Mouse (Mus musculus): Measurements from ENCODE around the gene Trpm8. TPM values are rescaled to one million over a fixed set of nuclear protein-coding genes. Genes with fewer than 3 reads are reported as not detected.
A peak's percentile ranks its signal among the peaks of the same experiment; 100 is the strongest.

Gene Trpm8
- polyA plus RNA-seq, 1 experiment from 2014 or later = not detected

DNA sequence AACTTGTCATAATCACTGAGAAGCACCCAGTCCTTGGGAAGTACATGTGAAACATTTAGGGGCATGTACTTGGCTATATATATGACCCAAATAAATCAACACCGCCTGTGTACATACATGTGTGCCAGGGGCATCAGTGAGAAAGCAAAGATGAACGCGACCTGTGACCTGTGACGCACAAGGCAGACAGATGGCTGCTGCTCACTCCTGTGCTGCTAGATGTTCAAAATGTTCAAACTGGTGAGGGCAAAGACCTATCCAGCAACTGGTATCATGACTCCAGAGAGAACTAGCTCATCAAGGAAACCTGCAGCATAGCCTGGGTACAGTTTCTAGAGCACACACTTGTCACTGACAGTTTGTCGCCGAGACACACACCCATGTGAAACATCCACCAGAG lies 10.0 kb upstream of the Trpm8 start:
- Histone ChIP-seq H3K27me3 (ENCODE audit: control insufficient read depth, insufficient read depth, low read length) (no peaks in the 10 kb centered on the region), H3K4me2 (replicated peaks; ENCODE audit: low read depth, low read length) (no peak overlapping the region), H3K4me3 (ENCODE audit: low read length) (no peak overlapping the region), H3K9ac (ENCODE audit: low read depth, low read length) (no peak overlapping the region), H3K9me3 (ENCODE audit: control insufficient read depth, low read length) (peaks cover 5% of the 10 kb centered on the region; the same call in 1 of the 2 replicates), H3K36me3 (ENCODE audit: control insufficient read depth, insufficient read depth, low read length) (peaks cover 90% of the 10 kb centered on the region), H3K4me1 (ENCODE audit: control insufficient read depth, insufficient read depth, low read length) (no peaks in the 10 kb centered on the region), H3K27ac (ENCODE audit: low read depth, low read length) (no peak overlapping the region)
- ATAC-seq (ENCODE audit: low FRiP score, low TSS enrichment) = no peak
- 93% methylated on average over 6 of the region's 6 CpGs for WGBS

DNA sequence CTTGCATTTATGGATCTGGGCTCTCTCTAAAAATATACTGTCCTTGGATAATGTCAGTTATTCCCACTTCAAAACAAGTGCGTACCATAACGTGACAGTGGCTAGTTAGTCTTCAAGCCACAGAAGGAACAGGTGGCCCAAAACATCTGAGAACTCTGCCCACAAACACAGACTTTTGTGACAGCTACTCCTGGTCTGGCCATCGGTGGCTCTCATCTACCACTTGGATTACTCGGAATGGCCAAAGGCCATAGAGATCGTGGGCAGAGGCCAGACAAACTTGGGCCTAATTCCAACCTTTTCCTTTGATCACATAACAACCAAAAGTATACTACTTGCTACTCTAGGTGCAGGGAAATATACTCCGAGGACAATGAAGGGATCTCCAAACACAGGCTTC lies 9.4 kb upstream of the Trpm8 start:
- no peaks in the 10 kb centered on the region for H3K27me3 ChIP-seq (ENCODE audit: control insufficient read depth, insufficient read depth, low read length)
- ATAC-seq (ENCODE audit: low FRiP score, low TSS enrichment) = no peak
- no peak overlapping the region for H3K4me3 ChIP-seq (ENCODE audit: low read length)
- no peak overlapping the region for H3K9ac ChIP-seq (ENCODE audit: low read depth, low read length)
- no peak overlapping the region for H3K27ac ChIP-seq (ENCODE audit: low read depth, low read length)
- H3K4me2 ChIP-seq (replicated peaks; ENCODE audit: low read depth, low read length) = no peak overlapping the region
- WGBS = 87% methylated on average over 6 of the region's 6 CpGs
- peaks cover 5% of the 10 kb centered on the region; the same call in 1 of the 2 replicates for H3K9me3 ChIP-seq (ENCODE audit: control insufficient read depth, low read length)
- no peaks in the 10 kb centered on the region for H3K4me1 ChIP-seq (ENCODE audit: control insufficient read depth, insufficient read depth, low read length)
- H3K36me3 ChIP-seq (ENCODE audit: control insufficient read depth, insufficient read depth, low read length) = peaks cover 90% of the 10 kb centered on the region

DNA sequence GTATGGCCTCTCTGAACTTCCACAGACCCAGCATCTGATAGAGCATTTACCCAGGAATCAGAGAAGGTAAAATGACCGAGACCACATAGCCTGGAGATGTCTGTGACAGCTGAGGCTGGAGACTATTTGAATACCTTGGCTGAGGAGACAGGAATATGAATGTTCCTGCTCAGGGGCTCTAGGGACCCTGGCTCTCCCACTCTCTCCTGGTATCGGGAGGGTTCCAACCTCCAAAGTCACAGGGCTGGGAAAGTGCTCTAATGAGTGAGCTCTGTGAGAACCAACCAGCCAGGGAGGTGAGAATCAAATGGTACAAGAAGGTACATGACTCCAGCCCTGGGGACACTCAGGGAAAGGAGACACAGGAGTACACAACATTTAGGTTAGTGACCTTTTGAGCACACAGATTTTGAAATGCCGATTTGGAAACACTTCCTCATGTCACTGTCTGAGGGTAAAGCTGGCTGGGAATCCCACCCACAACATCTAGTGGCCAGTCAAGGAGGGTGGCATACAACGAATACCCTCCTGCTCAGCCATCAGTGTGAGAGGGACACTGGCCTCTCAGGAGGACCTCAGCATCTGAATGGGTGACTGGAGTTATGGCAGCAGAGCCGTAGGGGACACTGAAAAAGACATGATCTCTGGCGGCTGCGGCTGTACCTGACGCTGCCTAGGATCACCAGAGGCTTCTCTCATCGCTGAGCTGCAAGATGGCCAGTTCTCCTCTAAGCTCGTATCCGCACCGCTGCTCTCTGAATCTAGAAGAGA lies 7.7 kb upstream of the Trpm8 start:
- Histone ChIP-seq H3K9ac (ENCODE audit: low read depth, low read length) (no peak overlapping the region), H3K4me1 (ENCODE audit: control insufficient read depth, insufficient read depth, low read length) (no peaks in the 10 kb centered on the region), H3K4me3 (ENCODE audit: low read length) (no peak overlapping the region), H3K4me2 (replicated peaks; ENCODE audit: low read depth, low read length) (no peak overlapping the region), H3K27me3 (ENCODE audit: control insufficient read depth, insufficient read depth, low read length) (no peaks in the 10 kb centered on the region), H3K36me3 (ENCODE audit: control insufficient read depth, insufficient read depth, low read length) (peaks cover 90% of the 10 kb centered on the region), H3K27ac (ENCODE audit: low read depth, low read length) (no peak overlapping the region), H3K9me3 (ENCODE audit: control insufficient read depth, low read length) (peaks cover 5% of the 10 kb centered on the region; the same call in 1 of the 2 replicates)
- ATAC-seq (ENCODE audit: low FRiP score, low TSS enrichment) = no peak
- 89% methylated on average over 12 of the region's 12 CpGs for WGBS

DNA sequence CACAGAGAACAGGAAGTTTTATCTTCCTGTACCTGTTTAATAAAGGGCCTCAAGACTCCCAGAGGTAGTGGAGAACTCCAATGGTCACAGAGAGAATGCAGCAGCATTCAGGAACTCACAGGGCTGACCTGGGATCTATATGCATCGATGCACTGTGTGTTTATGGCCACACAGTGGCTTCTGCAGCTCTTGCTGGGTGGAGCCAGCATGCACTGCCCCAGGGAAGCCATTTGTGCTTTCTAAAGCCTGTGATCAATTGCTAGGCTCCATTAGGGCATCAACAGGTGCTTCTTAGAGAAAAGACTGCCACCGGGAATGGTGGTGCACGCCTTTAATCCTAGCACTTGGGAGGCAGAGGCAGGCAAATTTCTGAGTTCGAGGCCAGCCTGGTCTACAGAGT lies 4.6 kb upstream of the Trpm8 start:
- Histone ChIP-seq H3K27me3 (ENCODE audit: control insufficient read depth, insufficient read depth, low read length) (no peaks in the 10 kb centered on the region), H3K36me3 (ENCODE audit: control insufficient read depth, insufficient read depth, low read length) (peaks cover 72% of the 10 kb centered on the region), H3K9ac (ENCODE audit: low read depth, low read length) (no peak overlapping the region), H3K4me3 (ENCODE audit: low read length) (no peak overlapping the region), H3K4me1 (ENCODE audit: control insufficient read depth, insufficient read depth, low read length) (peaks cover 16% of the 10 kb centered on the region), H3K4me2 (replicated peaks; ENCODE audit: low read depth, low read length) (no peak overlapping the region), H3K9me3 (ENCODE audit: control insufficient read depth, low read length) (0 out of 2 replicates have a peak, but pooled peaks cover 2% of the 10 kb centered on the region), H3K27ac (ENCODE audit: low read depth, low read length) (no peak overlapping the region)
- 66% methylated on average over 4 of the region's 4 CpGs for WGBS
- no peak for ATAC-seq (ENCODE audit: low FRiP score, low TSS enrichment)

DNA sequence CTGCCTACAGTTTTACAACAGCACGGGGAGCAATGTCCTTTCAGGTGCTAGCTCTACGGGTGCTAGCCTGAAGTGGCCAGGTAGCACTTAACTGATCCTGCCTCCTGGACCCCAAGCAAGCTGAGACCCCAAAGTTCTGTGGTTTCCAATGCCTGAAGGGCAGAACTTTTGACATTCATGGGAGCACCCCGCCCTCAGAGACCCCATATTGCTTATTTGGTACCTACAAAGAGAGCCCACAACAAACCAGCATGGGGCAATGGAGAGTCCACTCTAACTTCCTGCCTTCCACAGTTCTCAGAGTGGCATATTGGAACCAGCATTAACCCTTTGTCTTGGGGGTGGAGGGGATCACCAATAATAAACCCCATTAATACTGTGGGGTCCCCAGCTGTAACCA lies 4.1 kb upstream of the Trpm8 start:
- ATAC-seq (ENCODE audit: low FRiP score, low TSS enrichment) = no peak
- Histone ChIP-seq H3K4me3 (ENCODE audit: low read length) (no peak overlapping the region), H3K9ac (ENCODE audit: low read depth, low read length) (no peak overlapping the region), H3K27me3 (ENCODE audit: control insufficient read depth, insufficient read depth, low read length) (no peaks in the 10 kb centered on the region), H3K4me1 (ENCODE audit: control insufficient read depth, insufficient read depth, low read length) (peaks cover 18% of the 10 kb centered on the region), H3K4me2 (replicated peaks; ENCODE audit: low read depth, low read length) (no peak overlapping the region), H3K9me3 (ENCODE audit: control insufficient read depth, low read length) (0 out of 2 replicates have a peak, but pooled peaks cover 2% of the 10 kb centered on the region), H3K36me3 (ENCODE audit: control insufficient read depth, insufficient read depth, low read length) (peaks cover 67% of the 10 kb centered on the region), H3K27ac (ENCODE audit: low read depth, low read length) (no peak overlapping the region)
- 96% methylated on average over 3 of the region's 3 CpGs for WGBS

DNA sequence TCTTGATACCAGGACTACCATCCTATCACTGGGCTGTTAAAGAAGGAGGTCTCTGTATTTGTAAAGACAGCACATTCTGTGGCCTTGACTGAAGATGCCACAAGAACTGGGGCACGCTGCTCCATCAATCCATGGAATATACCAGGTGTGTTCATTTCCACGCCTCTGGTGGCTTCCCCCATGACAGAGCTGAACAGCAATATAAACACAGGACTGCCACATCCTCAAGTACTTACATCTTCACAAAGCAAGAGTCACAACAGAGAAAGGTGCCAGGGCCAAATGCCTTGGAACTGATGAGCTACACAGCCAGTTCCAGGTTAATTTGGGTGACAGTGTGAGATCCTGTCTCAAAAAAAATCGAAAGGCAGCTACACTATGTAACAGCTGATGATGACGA lies 3.6 kb upstream of the Trpm8 start:
- H3K4me3 ChIP-seq (ENCODE audit: low read length) = no peak overlapping the region
- no peak for ATAC-seq (ENCODE audit: low FRiP score, low TSS enrichment)
- no peaks in the 10 kb centered on the region for H3K27me3 ChIP-seq (ENCODE audit: control insufficient read depth, insufficient read depth, low read length)
- no peak overlapping the region for H3K4me2 ChIP-seq (replicated peaks; ENCODE audit: low read depth, low read length)
- peaks cover 18% of the 10 kb centered on the region for H3K4me1 ChIP-seq (ENCODE audit: control insufficient read depth, insufficient read depth, low read length)
- peaks cover 62% of the 10 kb centered on the region for H3K36me3 ChIP-seq (ENCODE audit: control insufficient read depth, insufficient read depth, low read length)
- no peak overlapping the region for H3K9ac ChIP-seq (ENCODE audit: low read depth, low read length)
- 0 out of 2 replicates have a peak, but pooled peaks cover under 1% of the 10 kb centered on the region for H3K9me3 ChIP-seq (ENCODE audit: control insufficient read depth, low read length)
- WGBS = 85% methylated on average over 4 of the region's 4 CpGs
- H3K27ac ChIP-seq (ENCODE audit: low read depth, low read length) = no peak overlapping the region

DNA sequence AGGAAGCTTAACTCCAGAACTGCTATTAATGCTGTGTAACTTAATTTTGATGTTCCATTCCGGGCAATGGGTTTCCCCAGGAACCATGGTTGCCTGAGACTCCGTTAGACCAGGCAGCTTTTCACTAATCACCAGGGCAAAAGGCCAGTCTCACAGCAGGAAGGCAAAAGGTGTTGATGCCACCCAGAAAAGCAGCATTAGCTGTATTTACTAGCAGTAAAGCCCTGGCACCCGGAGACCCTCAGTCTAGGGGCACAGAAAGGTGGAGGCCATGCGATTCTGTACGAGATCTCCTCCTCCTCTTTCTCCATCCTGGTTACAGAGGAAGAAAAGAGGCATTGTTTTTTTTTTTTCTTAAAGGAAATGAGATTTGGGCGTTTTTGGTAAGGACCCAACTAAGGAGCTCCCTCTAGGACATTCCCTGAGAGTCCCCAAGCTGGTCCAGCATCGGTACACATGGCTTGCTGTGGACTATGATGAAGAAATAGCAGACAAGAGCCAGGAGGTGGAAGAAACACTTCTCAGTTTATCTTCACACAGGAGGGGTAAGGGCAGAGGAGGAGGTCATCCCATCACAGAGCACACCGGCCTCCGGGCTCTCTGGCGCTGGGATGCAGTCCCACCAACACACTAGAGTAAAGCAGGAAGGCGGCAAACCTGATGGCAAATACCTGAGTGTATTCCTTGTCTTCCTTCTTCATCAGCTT lies 2.9 kb upstream of the Trpm8 start:
- no peaks in the 10 kb centered on the region for H3K9me3 ChIP-seq (ENCODE audit: control insufficient read depth, low read length)
- peaks cover 55% of the 10 kb centered on the region for H3K36me3 ChIP-seq (ENCODE audit: control insufficient read depth, insufficient read depth, low read length)
- H3K27ac ChIP-seq (ENCODE audit: low read depth, low read length) = no peak overlapping the region
- H3K4me2 ChIP-seq (replicated peaks; ENCODE audit: low read depth, low read length) = no peak overlapping the region
- no peaks in the 10 kb centered on the region for H3K27me3 ChIP-seq (ENCODE audit: control insufficient read depth, insufficient read depth, low read length)
- peaks cover 18% of the 10 kb centered on the region for H3K4me1 ChIP-seq (ENCODE audit: control insufficient read depth, insufficient read depth, low read length)
- H3K9ac ChIP-seq (ENCODE audit: low read depth, low read length) = no peak overlapping the region
- WGBS = 74% methylated on average over 11 of the region's 11 CpGs
- ATAC-seq (ENCODE audit: low FRiP score, low TSS enrichment) = no peak
- H3K4me3 ChIP-seq (ENCODE audit: low read length) = no peak overlapping the region

DNA sequence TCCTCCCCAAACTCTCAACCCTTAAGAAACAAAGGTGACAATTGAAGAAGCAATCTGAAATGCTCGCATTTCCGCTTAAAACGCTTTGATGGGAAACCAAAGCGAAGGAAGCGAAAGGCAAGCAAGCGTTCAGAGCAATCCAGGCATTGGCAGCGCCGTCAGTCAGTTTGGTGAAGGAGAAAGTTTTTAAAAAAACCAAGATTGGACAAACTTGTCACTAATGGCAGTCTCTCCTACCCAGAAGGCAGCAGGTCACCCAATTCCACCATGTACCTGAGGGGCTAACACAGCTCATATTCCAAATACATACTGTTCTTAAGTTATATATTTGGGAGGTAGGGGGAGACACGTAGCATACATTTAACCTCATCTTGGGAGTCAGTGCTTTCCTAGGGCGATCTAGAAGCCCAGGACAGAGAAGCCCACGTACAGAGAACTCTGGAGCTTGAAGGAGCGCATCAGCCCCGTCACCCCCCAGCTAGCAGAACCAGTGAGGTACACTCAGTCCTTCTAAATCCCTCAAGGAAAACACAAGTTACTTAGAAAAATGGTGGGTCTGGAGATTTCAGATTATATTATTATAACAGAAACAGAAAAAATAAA lies 2.3 kb upstream of the Trpm8 start:
- WGBS = 71% methylated on average over 13 of the region's 13 CpGs
- H3K36me3 ChIP-seq (ENCODE audit: control insufficient read depth, insufficient read depth, low read length) = peaks cover 49% of the 10 kb centered on the region

More for the DNA sequence above, 2.3 kb upstream of the Trpm8 start:
- Histone ChIP-seq H3K4me1 (ENCODE audit: control insufficient read depth, insufficient read depth, low read length) (peaks cover 18% of the 10 kb centered on the region), H3K9ac (ENCODE audit: low read depth, low read length) (no peak overlapping the region), H3K4me3 (ENCODE audit: low read length) (no peak overlapping the region; the same call in 1 of the 2 replicates), H3K4me2 (replicated peaks; ENCODE audit: low read depth, low read length) (peak overlapping the region; percentile 52; the same call in 1 of the 2 replicates), H3K27me3 (ENCODE audit: control insufficient read depth, insufficient read depth, low read length) (no peaks in the 10 kb centered on the region), H3K27ac (ENCODE audit: low read depth, low read length) (no peak overlapping the region), H3K9me3 (ENCODE audit: control insufficient read depth, low read length) (no peaks in the 10 kb centered on the region)
- ATAC-seq (ENCODE audit: low FRiP score, low TSS enrichment) = no peak

All from kidney, embryonic 14.5 days (tissue).